ENCODE assay signal across 14 mouse cellular contexts in genomic region chr9:13509751-13510150, GRCm38 (mm10).
DNase-seq lines count a peak whose midpoint lies in the region; ATAC-seq and TF ChIP-seq lines count a peak whose summit lies in the region.
"Had no signal": no experiment of that assay in that cellular context is flagged by ENCODE, and none has a peak within 500 bp of the region (broad histone marks: within the 10 kb centered on the region; RNA-seq: fewer than 3 reads in every experiment).

No protein-coding gene starts in this region.

- H3K4me2 ChIP-seq in forebrain, embryonic 13.5 days = no peak overlapping the region
- H3K4me2 ChIP-seq in forebrain, embryonic 16.5 days (ENCODE audit: low read length) = no peak overlapping the region
- no peak overlapping the region for H3K4me2 ChIP-seq in midbrain, embryonic 11.5 days
- H3K4me2 ChIP-seq: embryonic facial prominence, embryonic 15.5 days; heart, embryonic 15.5 days had no signal

- H3K36me3 ChIP-seq in forebrain, embryonic 13.5 days (ENCODE audit: poor library complexity, severe bottlenecking) = no peaks in the 10 kb centered on the region
- H3K36me3 ChIP-seq in forebrain, embryonic 16.5 days (ENCODE audit: control insufficient read depth, insufficient read depth) = no peaks in the 10 kb centered on the region
- H3K36me3 ChIP-seq in midbrain, embryonic 11.5 days (ENCODE audit: control insufficient read depth, insufficient read depth, low read length) = no peaks in the 10 kb centered on the region
- H3K36me3 ChIP-seq in midbrain, embryonic 10.5 days = no peaks in the 10 kb centered on the region
- H3K36me3 ChIP-seq in spleen, adult 2 months (ENCODE audit: control insufficient read depth, insufficient read depth, low read length) = no peaks in the 10 kb centered on the region
- H3K36me3 ChIP-seq: embryonic facial prominence, embryonic 15.5 days; heart, embryonic 15.5 days had no signal

- no peak overlapping the region for H3K4me3 ChIP-seq in forebrain, embryonic 13.5 days
- no peak overlapping the region for H3K4me3 ChIP-seq in forebrain, embryonic 16.5 days (replicated peaks; ENCODE audit: low read length)
- no peak overlapping the region for H3K4me3 ChIP-seq in midbrain, embryonic 11.5 days (ENCODE audit: low read depth, low read length)
- H3K4me3 ChIP-seq in midbrain, embryonic 10.5 days = no peak overlapping the region
- no peak overlapping the region for H3K4me3 ChIP-seq in spleen, adult 2 months (ENCODE audit: extremely low read depth, insufficient read depth, insufficient read length)
- H3K4me3 ChIP-seq: embryonic facial prominence, embryonic 15.5 days; heart, embryonic 15.5 days had no signal

- H3K27me3 ChIP-seq in forebrain, embryonic 13.5 days = no peaks in the 10 kb centered on the region
- no peaks in the 10 kb centered on the region for H3K27me3 ChIP-seq in forebrain, embryonic 16.5 days (replicated peaks; ENCODE audit: control insufficient read depth, insufficient read depth, low read length)
- no peaks in the 10 kb centered on the region for H3K27me3 ChIP-seq in midbrain, embryonic 11.5 days (ENCODE audit: control insufficient read depth, insufficient read depth, low read length)
- no peaks in the 10 kb centered on the region for H3K27me3 ChIP-seq in midbrain, embryonic 10.5 days (ENCODE audit: low read depth, poor library complexity, severe bottlenecking)
- no peaks in the 10 kb centered on the region for H3K27me3 ChIP-seq in spleen, adult 2 months (ENCODE audit: control insufficient read depth, insufficient read depth, low read length)
- H3K27me3 ChIP-seq: embryonic facial prominence, embryonic 15.5 days; heart, embryonic 15.5 days had no signal

- H3K9ac ChIP-seq in forebrain, embryonic 13.5 days = no peak overlapping the region
- H3K9ac ChIP-seq in forebrain, embryonic 16.5 days (replicated peaks; ENCODE audit: low read depth, low read length) = no peak overlapping the region
- H3K9ac ChIP-seq in midbrain, embryonic 11.5 days (ENCODE audit: low read length) = no peak overlapping the region
- H3K9ac ChIP-seq: embryonic facial prominence, embryonic 15.5 days; heart, embryonic 15.5 days; liver, embryonic 14.5 days had no signal

- no peaks in the 10 kb centered on the region for H3K4me1 ChIP-seq in forebrain, embryonic 13.5 days
- H3K4me1 ChIP-seq in forebrain, embryonic 16.5 days (replicated peaks; ENCODE audit: control insufficient read depth, insufficient read depth, low read length) = no peaks in the 10 kb centered on the region
- H3K4me1 ChIP-seq in midbrain, embryonic 11.5 days (ENCODE audit: control insufficient read depth, insufficient read depth, low read length) = peaks cover 4% of the 10 kb centered on the region; the same call in 1 of the 2 replicates
- H3K4me1 ChIP-seq in midbrain, embryonic 10.5 days = peaks cover 8% of the 10 kb centered on the region
- H3K4me1 ChIP-seq in spleen, adult 2 months (ENCODE audit: control insufficient read depth, insufficient read depth, insufficient read length) = peaks cover 15% of the 10 kb centered on the region

- H3K9me3 ChIP-seq in forebrain, embryonic 13.5 days (replicated peaks) = no peaks in the 10 kb centered on the region
- no peaks in the 10 kb centered on the region for H3K9me3 ChIP-seq in forebrain, embryonic 16.5 days (ENCODE audit: control insufficient read depth, low read length)
- H3K9me3 ChIP-seq in midbrain, embryonic 11.5 days (ENCODE audit: control insufficient read depth, low read length) = no peaks in the 10 kb centered on the region
- no peaks in the 10 kb centered on the region for H3K9me3 ChIP-seq in midbrain, embryonic 10.5 days (replicated peaks)
- H3K9me3 ChIP-seq: embryonic facial prominence, embryonic 15.5 days; heart, embryonic 15.5 days had no signal

- H3K27ac ChIP-seq in forebrain, embryonic 13.5 days = no peak overlapping the region
- no peak overlapping the region for H3K27ac ChIP-seq in forebrain, embryonic 16.5 days (ENCODE audit: low read length)
- H3K27ac ChIP-seq in midbrain, embryonic 11.5 days (ENCODE audit: low read depth, low read length) = no peak overlapping the region
- H3K27ac ChIP-seq in midbrain, embryonic 10.5 days (replicated peaks) = no peak overlapping the region
- peak overlapping the region; percentile 37 for H3K27ac ChIP-seq in spleen, adult 2 months (ENCODE audit: insufficient read depth, low read length)
- H3K27ac ChIP-seq: embryonic facial prominence, embryonic 15.5 days; heart, embryonic 15.5 days; liver, embryonic 14.5 days had no signal

- peak; percentile 13; the same call in 1 of the 2 replicates for ATAC-seq in forebrain, embryonic 13.5 days
- ATAC-seq in forebrain, embryonic 16.5 days = no peak
- 0 out of 2 replicates have a peak, but pooled peaks have one; percentile 42 for ATAC-seq in midbrain, embryonic 11.5 days (ENCODE audit: low FRiP score)

- 76% methylated on average over 6 of the region's 6 CpGs for WGBS in forebrain, embryonic 13.5 days
- 71% methylated on average over 6 of the region's 6 CpGs for WGBS in forebrain, embryonic 16.5 days
- 77% methylated on average over 6 of the region's 6 CpGs for WGBS in midbrain, embryonic 11.5 days
- 85% methylated on average over 6 of the region's 6 CpGs for whole genome bisulfite sequencing in midbrain, embryonic 10.5 days
- 25% methylated on average over 6 of the region's 6 CpGs for WGBS in spleen, adult 2 months

- no peak for TF ChIP-seq CTCF in spleen, adult 2 months (IDR thresholded peaks at IDR 0.05; ENCODE audit: extremely low read depth, insufficient read depth, insufficient read length, insufficient replicate concordance)

- TF ChIP-seq POLR2A in spleen, adult 2 months (IDR thresholded peaks at IDR 0.05; ENCODE audit: low read depth, low read length) = no peak

- DNase-seq in midbrain, embryonic 11.5 days (ENCODE audit: low spot score, missing footprints) = no peak
- no peak for DNase-seq in midbrain, embryonic 10.5 days (ENCODE audit: low spot score)
- DNase-seq in cerebellum, postnatal 10 days = peak; percentile 82 to 83
- peak; percentile 12 to 68 for DNase-seq in spleen, adult 2 months (ENCODE audit: low read depth in 1 of 2, low spot score in 2 of 2)
- DNase-seq in T-cell, adult 2 months (ENCODE audit: low spot score) = no peak
- DNase-seq in layer of hippocampus, adult 11-12 months (ENCODE audit: low spot score) = no peak
- DNase-seq: gastrocnemius, postnatal 36 days; kidney, postnatal 4 days; lung, postnatal 4 days had no signal

Comparison
In these comparisons a context has a peak if more than half of its experiments do, and no peak if none do; other contexts are left out.
1. DNase-seq: peak in cerebellum, postnatal 10 days (2 of 2) and spleen, adult 2 months (2 of 2); none in midbrain, embryonic 11.5 days (single experiment), midbrain, embryonic 10.5 days (single experiment), T-cell, adult 2 months (single experiment) and layer of hippocampus, adult 11-12 months (single experiment).